Mouse (Mus musculus) liver, embryonic 14.5 days (tissue): ENCODE data around the gene Myo1a. TPM values are rescaled to one million over a fixed set of nuclear protein-coding genes. Genes with fewer than 3 reads are reported as not detected.
A peak's percentile ranks its signal among the peaks of the same experiment; 100 is the strongest.

Experiments
- ATAC-seq: fragments of 200-750 bp; cut with Nextera tagmentation; 2 replicates; pipeline ENCODE4 v1.8.0; 2017; ENCODE audit warnings: moderate number of reproducible peaks, mild to moderate bottlenecking, moderate library complexity; ENCODE audit not compliant: insufficient read depth
- DNase-seq, 3 experiments: peaks; one replicate each; pipeline ENCODE4 v3.0.0-alpha.2; 2012 to 2013; ENCODE audit warnings: low read depth in 3 of 3, low spot score in 3 of 3
- H3K27ac ChIP-seq: fragments of 300-500 bp; sonication (generic); 2 replicates; pipeline ENCODE4 v1.5.1; 2014; ENCODE audit warnings: moderate library complexity, mild to moderate bottlenecking, control low read depth, inconsistent platforms
- H3K27me3 ChIP-seq: fragments of 300-500 bp; sonication (generic); 2 replicates; pipeline ENCODE4 v1.6.1; 2014; ENCODE audit warnings: mild to moderate bottlenecking, low read length, moderate library complexity; ENCODE audit not compliant: control insufficient read depth, insufficient read depth
- H3K36me3 ChIP-seq: fragments of 300-500 bp; sonication (generic); replicated peaks from 2 replicates; pipeline ENCODE4 v1.6.1; 2014; ENCODE audit warnings: low read depth; ENCODE audit not compliant: control insufficient read depth, insufficient read depth
- H3K4me1 ChIP-seq, 2 experiments: fragments of 200-500 bp in 1 of 2; fragments of 300-500 bp in 1 of 2; sonication (generic) in 1 of 2; replicated peaks; 2 replicates each; pipeline ENCODE4 v1.6.1; 2012 to 2014; ENCODE audit warnings: antibody characterized with exemption in 1 of 2, inconsistent platforms in 1 of 2, low read length in 1 of 2; ENCODE audit not compliant: control insufficient read depth in 2 of 2, insufficient read depth in 2 of 2
- H3K4me2 ChIP-seq: fragments of 300-500 bp; sonication (generic); 2 replicates; pipeline ENCODE4 v1.6.1; 2014; ENCODE audit warnings: low read depth, mild to moderate bottlenecking, control low read depth, moderate library complexity
- H3K4me3 ChIP-seq, 2 experiments: fragments of 200-500 bp in 1 of 2; fragments of 300-500 bp in 1 of 2; sonication (generic) in 1 of 2; 2 replicates each; pipeline ENCODE4 v1.5.1; 2012 to 2014; ENCODE audit warnings: low read depth in 2 of 2, low read length in 2 of 2, mild to moderate bottlenecking in 2 of 2, control low read depth in 1 of 2, inconsistent platforms in 1 of 2, moderate library complexity in 1 of 2; ENCODE audit not compliant: insufficient read depth in 1 of 2
- H3K9ac ChIP-seq: fragments of 300-500 bp; sonication (generic); replicated peaks from 2 replicates; pipeline ENCODE4 v1.6.1; 2014; ENCODE audit warnings: mild to moderate bottlenecking, control low read depth, moderate library complexity
- H3K9me3 ChIP-seq: fragments of 300-500 bp; sonication (generic); 2 replicates; pipeline ENCODE4 v1.6.1; 2016; ENCODE audit warnings: low read length, mixed read lengths; ENCODE audit not compliant: control insufficient read depth
- CTCF ChIP-seq: IDR thresholded peaks from 2 replicates; pipeline ENCODE4 v1.5.1; 2016; ENCODE audit warnings: antibody characterized with exemption, low read depth, control low read depth
- EP300 ChIP-seq: IDR thresholded peaks from 2 replicates; pipeline ENCODE4 v1.6.1; 2016; ENCODE audit warnings: antibody characterized with exemption, low read depth
- WGBS: fragments of 180-500 bp; shearing (Covaris S2); extraction: QIAGEN DNeasy Blood & Tissue Kit; methylation state at CpG from one replicate; pipeline ENCODE4 v1.1.7; 2014; ENCODE audit not compliant: insufficient replicate concordance; 5-methylcytosine and 5-hydroxymethylcytosine counted together
- polyA plus RNA-seq, 2 experiments: library from polyadenylated mRNA; depleted of rRNA in 1 of 2; stranded (reverse) in 1 of 2; unstranded in 1 of 2; fragments of >200 nt; fragmentation: Nextera tagmentation in 1 of 2; extraction: Ambion mirVana in 1 of 2; gene quantifications; 2 replicates each; pipeline versions ENCODE4 v1.2.1 to v1.2.3; 2012 to 2014

Myo1a gene
- polyA plus RNA-seq, 2 experiments, result 0.06 to 0.30 TPM

- Histone ChIP-seq H3K4me1 (peaks cover 47 to 54% of the 10 kb centered on the region in 2 experiments), H3K9me3 (no peaks in the 10 kb centered on the region), H3K9ac (no peak overlapping the region), H3K4me3 (no peak overlapping the region), H3K4me2 (no peak overlapping the region), H3K36me3 (no peaks in the 10 kb centered on the region), H3K27ac (no peak overlapping the region), H3K27me3 (no peaks in the 10 kb centered on the region)
- no peak for DNase-seq
- 27% methylated on average over 2 of the region's 2 CpGs for WGBS
- ATAC-seq, result no peak
- TF ChIP-seq CTCF, result no peak
- TF ChIP-seq EP300, result no peak
These were observed 31.3 kb downstream of the Myo1a start for GRCm38 (mm10) chr10:127736266-127736665.

- Histone ChIP-seq H3K4me3 (no peak overlapping the region), H3K27ac (peak overlapping the region; percentile 26), H3K9me3 (no peaks in the 10 kb centered on the region), H3K4me2 (no peak overlapping the region), H3K9ac (0 out of 2 replicates have a peak overlapping the region, but pooled peaks have one; percentile 25), H3K4me1 (peaks cover 40 to 48% of the 10 kb centered on the region in 2 experiments), H3K27me3 (no peaks in the 10 kb centered on the region), H3K36me3 (peaks cover 4% of the 10 kb centered on the region)
- no peak for ATAC-seq
- TF ChIP-seq CTCF, result no peak
- TF ChIP-seq EP300, result no peak
- 33% methylated on average over 4 of the region's 4 CpGs for WGBS
- no peak for DNase-seq
These were observed 31.9 kb downstream of the Myo1a start for GRCm38 (mm10) chr10:127736916-127737315.

DNA sequence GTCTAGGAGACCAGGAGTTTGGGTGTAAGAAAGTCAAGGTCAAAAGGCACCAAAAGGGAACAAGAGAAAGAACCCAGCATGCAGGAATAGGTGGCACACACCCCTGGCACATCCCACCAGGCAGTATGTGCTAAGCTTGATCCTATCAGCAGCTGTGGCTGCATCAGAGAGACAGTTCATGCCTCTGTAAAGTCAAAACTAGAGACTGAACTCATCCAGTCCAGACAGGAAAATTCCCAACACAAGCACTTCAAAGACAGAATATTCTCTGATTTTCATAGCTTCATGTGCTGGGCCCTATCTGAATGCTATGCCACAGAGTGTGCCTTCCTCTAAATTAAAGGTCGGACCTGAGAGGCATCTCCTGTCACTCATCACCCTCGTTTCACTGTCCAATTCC lies 32.6 kb downstream of the Myo1a start:
- Histone ChIP-seq H3K27me3 (no peaks in the 10 kb centered on the region), H3K36me3 (peaks cover 10% of the 10 kb centered on the region), H3K4me2 (no peak overlapping the region), H3K9ac (no peak overlapping the region), H3K4me3 (no peak overlapping the region), H3K9me3 (no peaks in the 10 kb centered on the region), H3K27ac (no peak overlapping the region), H3K4me1 (peaks cover 39 to 45% of the 10 kb centered on the region in 2 experiments)
- ATAC-seq (no peak), DNase-seq (no peak)
- WGBS, result 11% methylated on average over 2 of the region's 2 CpGs
- TF ChIP-seq CTCF, result no peak
- no peak for TF ChIP-seq EP300

DNA sequence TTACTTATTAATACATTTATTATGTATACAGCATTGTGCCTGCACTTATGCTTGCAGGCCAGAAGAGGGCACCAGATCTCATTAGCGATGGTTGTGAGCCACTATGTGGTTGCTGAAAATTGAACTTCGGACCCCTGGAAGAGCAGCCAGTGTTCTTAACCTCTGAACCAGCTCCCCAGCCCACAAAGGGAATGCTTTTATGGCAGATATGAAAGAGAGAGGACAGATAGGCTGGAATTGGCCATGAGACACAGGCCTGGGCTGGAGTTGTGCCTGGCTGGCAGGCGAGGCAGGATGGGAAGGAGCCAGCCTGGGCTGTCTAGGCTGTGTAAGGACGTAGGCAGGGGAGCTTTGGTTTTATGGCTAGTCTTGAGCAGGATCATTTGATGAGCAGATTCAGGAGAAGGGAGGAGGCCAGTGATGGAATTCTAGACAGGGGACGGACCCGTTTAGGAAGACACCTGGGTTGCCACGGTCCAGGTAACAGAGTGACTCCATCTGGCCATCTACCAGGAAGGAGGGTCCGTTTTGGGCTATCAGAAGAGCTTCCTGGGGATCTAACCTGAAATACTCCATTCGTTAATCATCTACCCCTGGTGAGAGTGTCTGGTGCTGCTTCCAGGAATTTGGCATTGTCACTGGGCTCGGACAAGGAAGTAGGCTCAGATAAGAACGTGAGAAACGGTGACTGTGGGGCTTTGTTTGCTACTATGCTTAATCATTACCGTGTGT lies 33.3 kb downstream of the Myo1a start:
- H3K9me3 ChIP-seq, result no peaks in the 10 kb centered on the region
- WGBS, result 21% methylated on average over 13 of the region's 13 CpGs
- peak overlapping the region in 1 of 2 experiments; percentile 82; a peak in 2 of 4 replicates for H3K4me3 ChIP-seq

DNA sequence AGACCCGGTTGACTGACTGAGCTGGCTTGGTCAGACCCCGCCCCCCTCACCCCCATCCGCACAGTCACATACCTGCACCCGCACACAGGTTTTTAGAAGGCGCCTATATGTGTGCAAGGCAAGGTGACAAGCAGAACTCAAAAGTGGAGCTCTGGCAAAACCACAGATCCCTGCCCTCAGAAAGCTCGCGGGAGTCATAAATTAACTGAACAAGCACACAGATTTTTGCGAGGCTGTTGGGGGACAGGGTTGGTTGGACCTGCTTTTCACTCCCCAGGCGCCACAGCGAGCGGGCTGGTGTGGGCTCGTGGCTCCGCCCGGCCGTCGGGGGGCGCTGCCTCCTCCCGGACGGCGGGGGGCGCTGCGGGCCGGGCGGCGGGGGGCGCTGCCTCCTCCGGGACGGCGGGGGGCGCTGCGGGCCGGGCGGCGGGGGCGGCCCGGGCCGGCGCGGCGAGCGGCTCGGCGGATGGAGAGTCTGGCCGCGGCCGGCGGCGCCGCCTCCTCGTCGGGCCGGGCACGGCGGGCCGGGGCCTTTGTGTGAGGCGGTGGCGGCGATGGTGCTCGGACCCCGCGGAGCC lies 34.2 kb downstream of the Myo1a start, which contains the start of gene Zbtb39:
Gene Zbtb39, plus strand, starts transcription at position 456 of the 578 bp plus-strand sequence.
- peaks cover 22% of the 10 kb centered on the region for H3K36me3 ChIP-seq
- DNase-seq (peak in 2 of 3 experiments; percentile 51 to 54), ATAC-seq (peak; percentile 69)
- peaks cover 29 to 36% of the 10 kb centered on the region in 2 experiments for H3K4me1 ChIP-seq
- peak within 1 kb of the TSS; percentile 75 for H3K4me2 ChIP-seq
- no peaks in the 10 kb centered on the region for H3K9me3 ChIP-seq
- TF ChIP-seq CTCF (peak; percentile 47), EP300 (no peak)
- H3K9ac ChIP-seq, result peak within 1 kb of the TSS; percentile 79
- H3K27ac ChIP-seq, result peak within 1 kb of the TSS; percentile 45
- no peaks in the 10 kb centered on the region for H3K27me3 ChIP-seq
- H3K4me3 ChIP-seq, result peak within 1 kb of the TSS; percentile 72 to 82
- WGBS, result 3% methylated on average over 50 of the region's 61 CpGs

More for the DNA sequence above, 33.3 kb downstream of the Myo1a start:
- Histone ChIP-seq H3K4me2 (peak overlapping the region; percentile 75), H3K27ac (peak overlapping the region; percentile 45), H3K4me1 (peaks cover 36 to 44% of the 10 kb centered on the region in 2 experiments), H3K9ac (peak overlapping the region; percentile 79; the same call in 1 of the 2 replicates), H3K36me3 (peaks cover 15% of the 10 kb centered on the region), H3K27me3 (no peaks in the 10 kb centered on the region)
- TF ChIP-seq CTCF, result peak; percentile 86
- 0 out of 2 replicates have a peak, but pooled peaks have one; percentile 11 for TF ChIP-seq EP300
- peak in 2 of 3 experiments; percentile 55 to 63 for DNase-seq
- ATAC-seq, result peak; percentile 40; the same call in 1 of the 2 replicates
